Mouse (Mus musculus): ENCODE measurements around the gene Ece1.

- TF ChIP-seq CTCF (IDR thresholded peaks at IDR 0.05; ENCODE audit: low read depth, low read length), result no peak
- TF ChIP-seq TAL1 (conservative IDR thresholded peaks at IDR 0.05; ENCODE audit: low read depth, low read length), result no peak
These were observed 92.1 kb downstream of the Ece1 start for GRCm38 (mm10) chr4:137954184-137954583.

Measured in G1E (cell line).